Mouse (Mus musculus) thymus, postnatal 14 days (tissue): ENCODE data around the gene Ppp6r3.

ENCODE experiments used
- DNase-seq: peaks from one replicate; pipeline ENCODE4 v3.0.0; 2021

Gene Ppp6r3

DNA sequence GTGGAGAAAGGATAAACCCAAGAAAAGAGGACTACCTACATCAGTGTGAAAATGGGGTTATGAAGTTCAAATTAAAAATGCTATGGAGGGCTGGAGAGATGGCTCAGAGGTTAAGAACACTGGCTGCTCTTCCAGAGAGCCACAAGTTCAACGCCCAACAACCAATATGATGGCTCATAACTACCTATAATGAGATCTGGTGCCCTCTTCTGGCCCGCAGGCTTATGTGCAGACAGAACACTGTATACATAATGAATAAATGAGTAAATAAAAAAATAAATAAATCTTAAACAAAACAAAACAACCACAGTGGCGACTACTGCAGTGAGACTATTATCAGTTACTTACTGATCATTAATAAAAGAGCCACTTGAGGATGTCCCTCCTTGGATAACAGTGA is 78.3 kb downstream of the Ppp6r3 start:
- peak; percentile 20 for DNase-seq

DNA sequence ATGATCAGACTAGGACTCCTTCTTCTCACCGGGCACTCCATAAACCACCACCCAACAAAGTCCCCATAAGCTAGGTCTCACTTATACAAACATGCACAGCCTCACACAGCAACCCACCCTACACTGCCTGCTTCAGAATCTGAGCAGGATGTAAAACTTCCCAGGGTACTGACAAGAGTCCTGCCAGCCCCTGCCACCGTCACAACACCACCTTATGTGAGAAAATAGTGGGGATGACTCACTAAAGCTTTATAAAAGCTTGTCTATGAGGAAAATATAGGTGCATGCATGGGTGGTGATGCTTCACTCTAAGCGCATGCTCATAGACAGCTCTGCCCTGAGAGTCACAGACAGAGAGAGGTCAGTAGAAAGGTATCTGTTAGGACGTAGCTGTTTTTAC is 85.7 kb downstream of the Ppp6r3 start:
- no peak for DNase-seq

DNA sequence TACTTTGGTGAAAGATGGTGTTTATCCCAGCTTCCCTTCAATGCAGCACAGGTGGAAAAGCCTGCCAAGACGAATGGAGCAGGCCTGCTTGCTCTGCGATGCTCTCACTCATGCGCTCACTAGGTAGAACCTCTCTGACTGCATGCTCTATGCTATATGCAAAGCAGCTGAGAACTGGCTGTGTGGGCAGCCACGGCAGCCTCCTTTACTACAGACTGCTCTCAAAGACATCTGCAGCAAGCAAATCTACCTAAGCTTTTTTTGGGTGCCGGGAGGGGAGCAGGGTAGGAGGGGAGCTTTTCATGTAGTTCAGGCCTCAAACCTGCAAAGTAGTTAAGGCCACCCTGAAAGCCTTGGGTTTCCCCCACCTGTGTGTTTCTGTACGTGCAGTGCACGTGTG is 92.7 kb downstream of the Ppp6r3 start:
- no peak for DNase-seq

DNA sequence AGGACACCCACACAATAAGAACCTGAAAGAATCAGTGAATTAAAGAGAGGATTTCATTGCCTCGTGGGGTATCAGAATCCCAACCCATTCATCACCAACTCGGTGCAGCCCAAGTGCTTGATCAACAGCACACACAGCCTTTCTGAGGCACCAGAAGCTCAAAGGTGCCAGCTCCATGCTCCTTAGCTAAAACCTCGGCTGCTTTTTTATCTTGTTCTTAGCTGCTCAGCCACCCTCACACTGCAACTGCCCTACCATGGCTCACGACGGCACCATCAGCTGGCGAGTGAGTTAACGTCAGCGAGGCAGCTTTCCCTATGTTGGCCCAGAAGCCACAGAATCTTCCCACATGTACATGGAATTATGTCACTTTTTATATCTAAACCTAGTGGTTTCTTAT is 95.4 kb downstream of the Ppp6r3 start:
- no peak for DNase-seq

DNA sequence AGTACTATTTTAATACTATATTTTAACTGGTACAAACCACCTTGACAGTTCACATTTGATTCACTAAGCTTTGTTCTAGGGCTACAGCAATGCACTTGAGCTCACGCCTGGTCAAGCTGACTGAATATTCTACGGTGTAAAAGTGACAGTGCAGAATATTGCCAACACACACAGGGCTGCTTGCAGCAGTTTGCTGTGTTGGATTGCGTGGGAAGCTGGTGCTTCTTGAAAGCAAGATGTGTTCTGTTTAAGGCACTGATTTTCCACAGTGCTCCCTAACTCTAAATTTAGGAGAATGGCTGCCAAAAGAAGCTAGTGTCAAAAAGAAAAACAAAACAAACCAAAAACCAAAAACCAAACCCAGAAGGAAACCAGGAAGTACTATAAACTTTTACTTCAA is 98.6 kb downstream of the Ppp6r3 start:
- DNase-seq = no peak

DNA sequence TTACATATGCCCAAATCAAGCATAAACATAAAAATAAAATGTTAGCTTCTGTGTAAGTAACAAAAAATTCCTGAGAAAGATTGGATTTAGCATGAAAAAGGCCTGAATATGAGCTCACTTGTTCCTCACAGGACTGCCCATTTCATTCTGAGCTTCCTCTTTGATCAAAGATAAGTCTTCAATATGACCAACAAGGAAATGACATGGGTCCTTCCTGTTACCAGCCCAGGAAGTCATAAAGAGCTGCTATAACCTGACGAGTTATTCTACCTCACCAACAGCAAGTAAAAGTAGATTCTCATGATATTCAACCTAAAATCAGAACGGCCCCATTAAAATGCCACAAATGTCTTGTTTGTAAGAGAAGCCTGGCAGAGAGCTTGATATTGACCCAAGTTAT is 104.3 kb downstream of the Ppp6r3 start:
- no peak for DNase-seq

DNA sequence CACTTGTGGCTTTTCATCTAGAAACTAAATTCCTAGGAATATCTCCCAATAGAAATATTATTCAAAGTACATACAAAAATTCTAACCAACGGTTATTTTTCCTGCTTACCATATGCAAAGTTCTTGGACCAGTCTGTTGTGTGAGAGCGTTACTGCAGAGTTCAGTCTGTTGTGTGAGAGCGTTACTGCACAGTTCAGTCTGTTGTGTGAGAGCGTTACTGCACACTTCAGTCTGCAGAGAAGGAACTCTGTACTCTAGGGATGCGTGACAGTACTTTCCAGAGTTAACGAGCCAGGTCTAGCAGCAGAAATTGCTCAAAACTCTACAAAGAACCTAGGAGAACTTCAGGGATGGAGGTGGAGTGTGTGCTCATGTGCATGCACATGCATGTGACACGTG is 108.0 kb downstream of the Ppp6r3 start:
- DNase-seq = no peak

DNA sequence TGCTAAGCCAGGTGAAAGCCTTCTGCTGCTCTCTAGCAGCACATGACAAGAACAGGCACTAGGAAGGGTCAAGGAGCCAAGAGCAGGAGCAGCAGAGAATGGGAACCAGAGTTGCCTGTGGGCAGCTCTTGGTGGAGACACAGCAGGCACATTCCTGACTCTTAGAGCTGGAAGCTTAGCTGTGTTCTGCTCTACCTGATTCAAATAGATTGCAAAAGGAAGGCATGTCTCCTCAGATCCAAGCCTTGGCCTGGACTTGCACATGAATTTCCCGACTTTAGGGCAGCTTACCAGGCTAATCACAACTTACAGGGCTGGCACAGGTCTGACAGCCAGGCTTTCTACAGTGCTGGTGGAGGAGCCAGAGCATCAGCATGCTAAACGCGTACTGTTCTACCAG is 115.6 kb downstream of the Ppp6r3 start:
- no peak for DNase-seq

DNA sequence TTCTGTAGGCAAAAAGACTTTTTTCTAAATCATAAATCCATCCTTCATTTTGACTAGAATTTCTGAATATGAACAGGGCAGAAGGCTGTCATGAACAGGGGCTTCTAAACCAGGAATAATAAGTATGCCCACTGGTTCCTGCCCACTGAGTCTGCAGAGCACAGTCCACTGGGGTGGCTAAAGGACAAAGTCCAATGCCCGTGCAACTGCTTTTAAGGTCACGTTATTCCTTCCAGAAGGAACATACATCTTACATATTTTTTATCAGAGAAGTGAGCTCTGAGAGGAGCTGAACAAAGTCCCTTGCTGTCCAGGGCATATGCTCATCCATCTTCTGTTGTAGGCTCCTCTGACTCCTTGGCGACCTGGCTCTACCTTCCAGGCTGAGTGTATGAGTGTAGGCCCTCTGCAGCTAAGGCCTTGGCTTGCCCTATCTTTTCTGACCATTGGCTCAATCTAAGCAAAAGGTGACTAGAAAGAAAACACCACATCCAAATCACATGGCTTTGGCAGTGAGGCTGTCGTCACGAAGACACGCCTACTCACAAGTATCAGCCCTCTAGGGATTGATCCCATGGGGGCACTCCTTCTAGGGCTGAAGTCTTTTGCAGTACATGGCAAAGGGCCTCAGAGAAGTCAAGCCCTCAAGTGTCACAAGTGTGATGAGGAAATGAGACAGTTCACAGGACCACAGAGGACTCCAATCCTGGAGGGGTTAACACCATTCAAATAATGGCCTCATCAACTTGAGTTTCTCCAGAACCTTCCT is 117.0 kb downstream of the Ppp6r3 start:
- DNase-seq = no peak

DNA sequence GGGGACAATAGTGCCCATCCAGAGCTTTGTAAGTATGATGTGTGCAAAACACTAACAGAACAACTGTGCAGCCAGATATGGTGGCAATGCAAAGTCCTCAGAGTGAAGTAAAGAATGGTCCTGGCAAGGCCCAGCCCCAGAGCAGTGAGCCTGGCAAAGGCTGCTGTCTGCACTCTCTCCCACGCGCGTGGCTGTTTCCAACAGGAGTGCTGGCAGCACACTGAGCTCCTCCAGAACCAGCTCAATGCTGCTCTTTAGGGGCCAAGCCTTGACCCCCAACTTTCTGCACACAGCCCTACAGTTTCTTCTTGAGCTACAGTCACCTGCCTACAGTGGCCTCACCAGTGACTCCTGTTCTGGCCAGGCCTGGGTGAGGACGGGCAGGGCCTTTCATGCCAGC is 117.8 kb downstream of the Ppp6r3 start:
- DNase-seq = no peak

DNA sequence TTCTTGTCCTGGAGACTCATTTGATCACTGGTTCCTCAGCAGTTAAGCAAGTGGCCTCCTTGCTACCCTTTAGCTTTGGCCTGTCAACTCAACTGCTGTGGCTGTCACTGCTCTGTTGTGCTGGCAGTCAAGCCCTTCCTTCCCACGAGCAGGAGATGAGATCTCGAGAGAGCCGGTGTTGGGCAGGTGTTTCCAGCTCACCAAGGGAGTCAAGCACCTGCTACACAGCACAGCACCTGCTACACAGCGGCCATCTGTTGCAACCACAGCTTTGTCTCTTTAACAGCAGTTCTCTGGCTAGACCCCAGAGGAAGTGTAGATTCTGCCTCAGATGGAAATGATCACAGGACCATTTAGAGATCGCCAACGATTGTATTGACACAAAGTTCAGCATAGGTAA is 123.9 kb downstream of the Ppp6r3 start:
- peak; percentile 86 for DNase-seq

DNA sequence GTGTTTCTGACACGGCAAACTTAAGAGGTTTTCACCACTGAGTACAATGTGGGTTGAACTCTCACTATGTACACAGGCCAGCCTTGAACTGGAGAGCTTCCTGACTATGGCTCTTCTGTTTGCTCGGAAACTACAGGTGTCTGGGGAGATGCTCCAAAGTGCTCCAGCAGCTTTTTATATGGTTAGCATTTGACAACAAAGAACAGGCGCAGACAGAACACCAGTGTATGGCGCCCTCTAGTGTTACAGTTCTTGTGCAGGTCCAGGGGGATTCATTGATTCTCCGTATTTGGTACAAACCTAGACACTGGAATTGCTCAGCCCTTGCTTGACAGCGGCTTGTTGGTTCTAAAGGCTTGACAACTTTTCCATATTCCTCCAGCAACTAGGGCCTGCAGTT is 124.4 kb downstream of the Ppp6r3 start:
- DNase-seq = peak; percentile 77

DNA sequence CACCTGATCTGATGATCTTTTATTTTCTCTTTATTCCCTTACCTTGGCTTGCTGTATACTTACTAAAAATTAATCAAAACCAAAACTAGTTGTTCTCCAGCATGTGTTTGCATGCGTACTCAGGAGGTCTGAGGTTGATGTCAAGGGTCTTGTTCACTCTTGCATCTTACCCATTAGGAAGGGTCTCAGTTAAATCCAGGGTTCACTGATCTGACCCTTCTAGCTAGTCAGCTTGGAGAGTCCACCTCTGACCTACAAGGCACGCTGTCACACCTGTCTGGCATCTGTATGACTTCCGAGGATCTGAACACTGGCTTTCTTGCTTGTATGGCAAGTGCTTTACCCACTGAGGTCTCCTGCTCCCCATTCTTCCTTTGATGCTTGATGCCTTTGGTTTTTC is 124.8 kb downstream of the Ppp6r3 start:
- DNase-seq = no peak

DNA sequence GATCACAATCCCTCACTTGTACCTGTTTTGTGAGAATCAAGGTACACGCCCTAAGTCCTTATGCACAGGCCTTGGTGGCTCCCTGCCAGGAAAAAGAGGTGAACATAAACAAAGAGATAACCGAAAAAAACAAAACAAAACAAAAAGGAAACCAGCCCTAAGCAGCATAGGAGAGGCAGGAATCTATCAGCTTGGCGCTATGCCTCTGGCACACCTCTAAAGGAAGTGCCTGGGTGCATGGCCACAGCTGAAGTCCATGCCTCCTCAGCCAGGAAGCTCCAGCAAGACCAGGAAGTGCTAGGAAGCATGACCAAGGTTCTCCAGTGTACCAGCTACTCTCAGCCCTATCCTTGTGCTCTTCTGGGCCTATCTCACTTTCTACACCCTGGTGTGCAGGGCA is 126.3 kb downstream of the Ppp6r3 start:
- no peak for DNase-seq

DNA sequence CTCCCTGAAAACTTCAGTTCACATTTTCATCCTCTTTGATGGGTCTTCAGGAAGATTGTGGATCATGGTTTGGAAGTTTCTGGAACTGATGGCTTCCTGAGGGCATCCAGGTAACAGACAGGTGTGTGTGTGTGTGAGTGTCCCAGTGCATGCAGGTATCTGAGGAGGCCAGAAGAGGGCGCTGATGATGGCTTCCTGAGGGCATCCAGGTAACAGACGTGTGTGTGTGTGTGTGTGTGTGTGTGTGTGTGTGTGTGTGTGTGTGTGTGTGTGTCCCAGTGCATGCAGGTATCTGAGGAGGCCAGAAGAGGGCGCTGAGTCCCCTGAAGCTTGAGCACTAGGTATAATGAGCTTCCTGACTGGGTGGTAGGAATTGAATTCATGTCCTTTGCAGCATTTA is 128.2 kb downstream of the Ppp6r3 start:
- DNase-seq = no peak

DNA sequence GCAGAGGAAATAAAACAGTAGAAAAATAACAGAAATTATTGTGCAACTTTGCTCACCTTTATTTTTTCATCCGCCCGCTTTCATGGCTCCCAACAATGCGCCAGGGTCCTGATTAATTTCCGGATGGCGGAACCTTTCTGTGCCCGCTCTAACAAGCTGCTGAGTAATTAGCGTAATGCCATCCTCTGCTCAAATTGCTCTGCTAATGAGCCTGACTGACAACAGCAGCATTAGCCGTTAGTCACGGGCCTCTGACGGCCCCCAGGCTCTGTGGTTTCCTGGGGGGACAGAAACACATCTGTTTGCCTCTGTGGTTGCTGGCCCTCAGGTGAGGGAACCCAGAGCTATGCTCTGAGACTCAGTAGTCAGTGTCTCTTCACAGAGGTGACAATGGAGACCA is 134.5 kb downstream of the Ppp6r3 start:
- no peak for DNase-seq

DNA sequence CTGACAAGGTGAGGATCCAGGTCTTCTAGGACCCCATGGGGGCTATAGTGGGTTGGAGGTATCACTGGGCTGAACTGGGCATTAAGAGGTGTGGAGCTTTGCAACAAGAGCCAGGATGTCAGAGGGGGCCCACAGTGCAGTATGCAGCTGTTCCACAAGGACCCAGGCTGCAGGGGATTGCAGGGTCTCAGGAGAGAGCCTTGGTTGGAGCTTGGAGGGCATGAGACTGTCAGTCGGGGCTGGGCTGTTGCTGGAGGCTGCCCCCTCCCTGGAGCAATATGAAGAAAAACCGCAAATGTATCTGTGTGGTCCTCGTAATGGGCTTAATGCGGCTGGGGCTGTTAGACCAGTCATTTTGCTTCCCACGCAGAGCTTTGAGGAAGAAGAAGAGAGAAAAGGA is 134.9 kb downstream of the Ppp6r3 start:
- no peak for DNase-seq

DNA sequence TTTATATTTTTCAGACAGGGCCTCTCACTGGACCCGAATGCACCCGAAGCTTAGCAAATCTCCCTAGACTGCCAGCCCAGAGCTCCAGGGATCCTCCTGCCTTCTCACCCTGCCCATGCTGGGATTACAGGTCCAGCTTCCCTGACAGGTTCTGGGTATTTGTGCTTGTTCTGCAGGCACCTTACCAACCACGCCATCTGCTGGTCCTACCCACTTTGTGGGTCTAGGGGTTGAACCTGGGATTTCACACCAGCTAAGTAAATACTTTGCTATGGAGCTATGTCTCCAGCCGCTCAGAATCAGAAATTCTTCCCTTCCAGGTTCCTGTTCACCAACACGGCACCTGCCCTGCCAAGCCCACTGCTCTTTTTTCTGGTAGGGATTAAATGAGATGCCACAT is 137.6 kb downstream of the Ppp6r3 start:
- peak; percentile 40 for DNase-seq

DNA sequence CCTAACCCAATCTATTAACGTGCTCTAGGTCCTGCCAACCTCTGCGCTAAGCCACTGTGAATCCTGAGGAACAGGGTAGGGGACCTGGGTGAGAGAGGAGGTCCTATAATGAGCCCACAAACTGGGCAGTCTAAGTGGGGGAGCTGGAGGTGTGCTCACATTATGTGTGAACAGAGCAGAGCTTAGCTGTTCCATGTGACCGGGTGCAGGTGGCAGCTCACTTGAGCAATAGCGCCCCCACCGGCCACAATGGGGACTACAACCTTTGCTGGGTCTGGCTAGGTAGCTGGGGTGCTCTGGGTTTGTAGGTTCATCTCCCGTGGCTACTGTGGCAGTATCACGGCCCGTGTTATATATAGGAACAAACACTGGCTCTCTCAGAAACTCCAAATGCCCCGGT is 138.7 kb downstream of the Ppp6r3 start:
- peak; percentile 72 for DNase-seq

DNA sequence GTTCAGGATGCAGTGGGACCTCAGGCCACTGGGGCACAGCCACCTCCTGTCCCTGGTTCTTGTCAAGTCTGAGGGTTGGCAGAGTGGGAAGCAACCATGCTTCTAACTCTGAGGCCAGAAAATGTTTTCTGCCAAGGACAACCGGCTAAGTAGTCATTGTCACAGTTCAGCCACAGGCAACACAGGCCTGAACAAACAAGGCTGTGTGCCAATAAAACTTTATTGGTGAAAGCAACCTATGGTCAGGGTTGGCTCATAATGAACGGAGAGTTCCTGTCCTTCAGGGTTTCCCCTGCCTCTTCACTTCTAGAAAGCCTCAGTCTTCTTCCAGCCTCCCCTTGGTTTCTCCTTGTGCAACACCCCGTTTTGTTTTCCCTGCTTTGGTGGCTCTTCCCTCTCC is 139.7 kb downstream of the Ppp6r3 start:
- no peak for DNase-seq

DNA sequence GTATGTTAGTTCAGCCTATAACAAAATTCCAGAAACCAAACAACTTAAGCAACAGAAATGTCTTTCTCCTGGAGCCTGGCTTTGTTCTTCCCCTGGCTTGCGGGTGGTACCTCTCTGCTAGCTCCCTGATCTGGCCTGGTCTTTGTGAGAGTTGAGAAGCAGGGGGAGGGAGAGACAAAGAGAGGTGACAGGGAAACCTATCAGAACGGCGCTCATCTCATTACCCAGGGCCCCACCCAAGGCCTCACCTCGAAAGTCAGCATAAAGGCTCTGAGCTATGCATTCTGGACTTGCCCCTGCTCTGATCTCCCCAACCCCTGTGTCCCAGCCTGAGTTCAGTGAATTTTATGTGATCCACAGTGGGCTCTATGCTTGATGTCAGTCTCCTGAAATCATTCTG is 140.9 kb downstream of the Ppp6r3 start:
- no peak for DNase-seq

DNA sequence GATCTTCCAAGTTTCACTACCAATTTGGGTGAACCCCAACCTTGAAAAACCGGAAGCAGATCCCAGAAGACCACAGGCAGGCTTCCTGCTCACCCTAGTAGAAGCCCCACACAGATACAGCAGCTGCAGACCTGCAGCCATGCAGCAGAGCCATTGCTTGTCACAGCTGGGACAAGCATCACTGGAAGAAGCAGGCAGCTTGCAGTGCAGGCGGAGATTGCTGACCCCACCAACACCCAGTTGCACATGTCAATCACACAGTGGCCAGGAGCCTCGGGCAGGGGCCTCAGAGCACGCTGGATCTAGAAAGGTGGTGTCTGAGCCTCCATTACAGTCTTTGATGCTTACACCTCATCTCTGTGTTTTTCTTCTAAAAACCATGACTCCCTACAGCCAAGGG is 141.4 kb downstream of the Ppp6r3 start:
- DNase-seq = no peak

DNA sequence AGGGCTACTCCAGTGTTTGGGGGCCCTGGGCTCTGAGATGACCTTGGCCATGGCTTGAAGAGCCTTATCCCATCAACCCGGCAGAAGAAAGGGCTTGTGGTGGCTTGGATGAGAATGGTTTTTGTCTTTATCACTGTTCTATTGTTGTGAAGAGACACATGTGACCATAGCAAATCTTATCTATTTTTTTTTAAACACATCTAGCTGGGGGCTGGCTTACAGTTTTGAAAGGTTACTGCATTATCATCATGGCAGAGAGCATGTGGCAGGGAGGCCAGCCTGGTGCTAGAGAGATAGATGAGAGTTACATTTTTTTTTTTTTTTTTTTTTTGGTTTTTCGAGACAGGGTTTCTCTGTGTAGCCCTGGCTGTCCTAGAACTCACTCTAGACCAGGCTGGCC is 143.6 kb downstream of the Ppp6r3 start:
- DNase-seq = no peak

DNA sequence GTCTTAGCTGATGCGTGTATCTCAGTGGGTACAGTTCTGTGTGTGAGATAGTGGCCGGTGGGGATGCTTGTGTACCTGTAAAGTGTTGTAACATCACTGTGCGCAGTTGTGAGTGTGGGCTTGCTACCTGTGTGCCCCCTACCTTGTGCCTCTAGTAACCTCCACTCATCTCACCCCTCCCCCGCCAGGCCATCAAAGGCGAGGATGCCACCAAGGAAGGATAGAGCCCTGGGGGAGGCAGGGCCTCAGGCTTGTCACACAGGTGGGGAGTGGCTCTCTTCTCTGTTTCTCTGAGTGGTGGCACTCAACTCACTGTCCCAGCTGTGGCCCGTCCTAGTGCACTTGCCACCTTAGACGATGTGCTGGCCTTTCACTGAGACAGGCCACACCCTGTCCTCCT is 144.5 kb downstream of the Ppp6r3 start:
- DNase-seq = peak; percentile 56

DNA sequence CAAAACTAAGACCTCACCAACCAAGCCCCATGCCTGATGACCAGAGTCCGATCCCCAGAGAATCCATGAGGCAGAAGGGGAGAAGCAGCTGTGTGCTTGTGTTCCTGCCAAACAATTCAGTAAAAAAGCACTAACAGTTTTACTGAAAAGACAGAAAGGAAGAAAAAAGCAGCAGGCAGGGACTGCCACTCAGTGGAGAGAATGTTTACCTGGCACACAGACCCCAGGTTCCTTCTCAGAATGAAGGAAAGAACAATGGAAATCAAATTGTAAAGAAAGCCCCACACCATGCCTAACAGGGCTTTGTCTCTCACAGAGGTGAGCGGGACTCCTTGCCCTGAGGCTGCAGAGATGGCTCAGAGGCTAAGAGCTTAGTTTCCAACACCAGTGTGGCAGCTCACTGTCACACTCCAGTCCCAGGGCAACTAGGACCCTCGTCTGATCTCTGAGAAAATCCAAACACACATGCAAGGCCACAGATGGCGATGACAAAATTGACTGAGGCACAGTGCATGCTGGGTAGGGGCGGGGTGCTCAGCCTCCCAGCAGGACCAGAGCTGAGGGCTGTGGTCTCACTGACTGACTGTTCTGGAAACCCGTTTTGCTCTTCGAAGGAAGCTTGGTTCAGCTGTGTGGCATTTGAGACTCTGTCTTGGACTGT is 146.3 kb downstream of the Ppp6r3 start:
- no peak for DNase-seq
